In genomic region chr2:25371764-25372643, GRCm38 (mm10) we compare ENCODE assay signal across 8 mouse cellular contexts. TPM values are rescaled to one million over a fixed set of nuclear protein-coding genes. Genes with fewer than 3 reads are reported as not detected.
DNase-seq lines count a peak whose midpoint lies in the region; ATAC-seq and TF ChIP-seq lines count a peak whose summit lies in the region.

Gene Sapcd2 (plus strand): TSS chr2:25372321.

- H3K27ac ChIP-seq in bone marrow, adult 2 months (ENCODE audit: control insufficient read depth, insufficient read depth, low read depth, low read length, poor library complexity): peak within 1 kb of the TSS; percentile 50
- H3K27ac ChIP-seq in embryonic facial prominence, embryonic 14.5 days (replicated peaks; ENCODE audit: low read depth, low read length): peak within 1 kb of the TSS; percentile 79
- H3K27ac ChIP-seq in limb, embryonic 12.5 days: peak within 1 kb of the TSS; percentile 92
- H3K27ac ChIP-seq in midbrain, embryonic 14.5 days (replicated peaks; ENCODE audit: low read depth, low read length): peak within 1 kb of the TSS; percentile 27; the same call in 1 of the 2 replicates

- H3K27me3 ChIP-seq in embryonic facial prominence, embryonic 14.5 days (replicated peaks; ENCODE audit: control insufficient read depth, insufficient read depth, low read length): no peaks in the 10 kb centered on the region
- peaks cover 6% of the 10 kb centered on the region; the same call in 1 of the 2 replicates for H3K27me3 ChIP-seq in limb, embryonic 12.5 days
- no peaks in the 10 kb centered on the region for H3K27me3 ChIP-seq in midbrain, embryonic 14.5 days (ENCODE audit: control insufficient read depth, insufficient read depth, low read length)

- no peak for TF ChIP-seq CTCF in bone marrow, adult 2 months (IDR thresholded peaks at IDR 0.05; ENCODE audit: control insufficient read depth, insufficient read depth, low read length)

- ATAC-seq in embryonic facial prominence, embryonic 14.5 days (ENCODE audit: low read depth): peak; percentile 96
- peak; percentile 88 for ATAC-seq in limb, embryonic 12.5 days (ENCODE audit: insufficient number of reproducible peaks, insufficient read depth, low FRiP score, low TSS enrichment, low read depth)
- peak; percentile 91 for ATAC-seq in midbrain, embryonic 14.5 days (ENCODE audit: low FRiP score, low TSS enrichment)

- WGBS in bone marrow, adult 2 months: 2% methylated on average over 65 of the region's 65 CpGs
- WGBS in embryonic facial prominence, embryonic 14.5 days: 3% methylated on average over 24 of the region's 65 CpGs
- WGBS in limb, embryonic 12.5 days: under 1% methylated on average over 65 of the region's 65 CpGs
- under 1% methylated on average over 65 of the region's 65 CpGs for WGBS in midbrain, embryonic 14.5 days

- peak within 1 kb of the TSS; percentile 97 for H3K4me2 ChIP-seq in embryonic facial prominence, embryonic 14.5 days (ENCODE audit: low read depth, low read length)
- peak within 1 kb of the TSS; percentile 95 for H3K4me2 ChIP-seq in limb, embryonic 12.5 days
- H3K4me2 ChIP-seq in midbrain, embryonic 14.5 days (ENCODE audit: low read length): peak within 1 kb of the TSS; percentile 97

- peaks cover 3% of the 10 kb centered on the region for H3K4me1 ChIP-seq in bone marrow, adult 2 months (ENCODE audit: control insufficient read depth, insufficient read depth, low read length)
- H3K4me1 ChIP-seq in embryonic facial prominence, embryonic 14.5 days (ENCODE audit: control insufficient read depth, insufficient read depth, low read length): peaks cover 14% of the 10 kb centered on the region
- H3K4me1 ChIP-seq in limb, embryonic 12.5 days (replicated peaks): peaks cover 28% of the 10 kb centered on the region
- H3K4me1 ChIP-seq in midbrain, embryonic 14.5 days (ENCODE audit: control insufficient read depth, insufficient read depth, low read length): peaks cover 16% of the 10 kb centered on the region; the same call in 1 of the 2 replicates

- no peaks in the 10 kb centered on the region for H3K9me3 ChIP-seq in embryonic facial prominence, embryonic 14.5 days (ENCODE audit: control insufficient read depth, low read length)
- no peaks in the 10 kb centered on the region for H3K9me3 ChIP-seq in limb, embryonic 12.5 days
- no peaks in the 10 kb centered on the region for H3K9me3 ChIP-seq in midbrain, embryonic 14.5 days (ENCODE audit: control insufficient read depth, low read length)

- peak; percentile 78 for TF ChIP-seq POLR2A in bone marrow, adult 2 months (IDR thresholded peaks at IDR 0.05; ENCODE audit: borderline replicate concordance, control insufficient read depth, low read depth, low read length)

- peak within 1 kb of the TSS; percentile 61 for H3K4me3 ChIP-seq in bone marrow, adult 2 months (replicated peaks; ENCODE audit: control insufficient read depth, low read depth, low read length)
- H3K4me3 ChIP-seq in embryonic facial prominence, embryonic 14.5 days (ENCODE audit: low read depth, low read length): peak within 1 kb of the TSS; percentile 72
- H3K4me3 ChIP-seq in limb, embryonic 12.5 days (replicated peaks): peak within 1 kb of the TSS; percentile 76
- peak within 1 kb of the TSS; percentile 67 for H3K4me3 ChIP-seq in midbrain, embryonic 14.5 days (replicated peaks; ENCODE audit: low read depth, low read length)

- peaks cover 22% of the 10 kb centered on the region; the same call in 1 of the 2 replicates for H3K36me3 ChIP-seq in embryonic facial prominence, embryonic 14.5 days (ENCODE audit: control insufficient read depth, insufficient read depth, low read length)
- H3K36me3 ChIP-seq in limb, embryonic 12.5 days: peaks cover 26% of the 10 kb centered on the region
- H3K36me3 ChIP-seq in midbrain, embryonic 14.5 days (ENCODE audit: control insufficient read depth, insufficient read depth, low read length): no peaks in the 10 kb centered on the region

- DNase-seq in B cell, adult 2 months: peak; percentile 85
- DNase-seq in embryonic facial prominence, embryonic 14.5 days (ENCODE audit: low spot score): peak; percentile 96
- peak; percentile 88 for DNase-seq in heart, adult 8-10 months (ENCODE audit: low spot score)
- DNase-seq in kidney, adult 8-10 months: peak; percentile 81 to 87
- peak; percentile 92 for DNase-seq in midbrain, embryonic 14.5 days
- DNase-seq in spleen, adult 12 weeks (ENCODE audit: low spot score): peak; percentile 76

- H3K9ac ChIP-seq in embryonic facial prominence, embryonic 14.5 days (ENCODE audit: low read depth, low read length): peak within 1 kb of the TSS; percentile 72
- H3K9ac ChIP-seq in limb, embryonic 12.5 days (replicated peaks): peak within 1 kb of the TSS; percentile 72
- peak within 1 kb of the TSS; percentile 55 for H3K9ac ChIP-seq in midbrain, embryonic 14.5 days (replicated peaks; ENCODE audit: low read length)

RNA-seq across cellular contexts. Expression of gene Sapcd2, which starts in this region (rescaled TPM):
- polyA plus RNA-seq in bone marrow, adult 2 months (2011; ENCODE audit: insufficient read depth, insufficient read length, low replicate concordance, missing spikeins): 13.7 and 27.3 TPM in 2 replicates
- 21.4 and 29.3 TPM in 2 replicates for polyA plus RNA-seq in embryonic facial prominence, embryonic 14.5 days (2014; fragmentation: Nextera tagmentation; extraction: Ambion mirVana)
- not detected for total RNA-seq in heart, adult 8-10 months (2022)
- polyA plus RNA-seq in limb, embryonic 12.5 days (2016; fragmentation: Nextera tagmentation; extraction: Ambion mirVana): 63.4 and 69.0 TPM in 2 replicates
- polyA plus RNA-seq in midbrain, embryonic 14.5 days (2014; fragmentation: Nextera tagmentation; extraction: Ambion mirVana): 13.0 and 15.4 TPM in 2 replicates

Comparison
In these comparisons a context has a peak if more than half of its experiments do, and no peak if none do; other contexts are left out.
1. Peak in every context shown above with its lines: DNase-seq, ATAC-seq, H3K4me3 ChIP-seq and H3K27ac ChIP-seq.
2. Peak in DNase-seq in heart, adult 8-10 months; RNA of the gene not detected or under 1 TPM.
3. H3K27ac ChIP-seq: peak in every context shown above with its lines; median percentile 92 in limb, embryonic 12.5 days; 79 in embryonic facial prominence, embryonic 14.5 days; 50 in bone marrow, adult 2 months; 27 in midbrain, embryonic 14.5 days.